Mouse (Mus musculus): ENCODE measurements around the gene Intu. TPM values are rescaled to one million over a fixed set of nuclear protein-coding genes. Genes with fewer than 3 reads are reported as not detected.

The Intu gene
- total RNA-seq, 2 experiments from 2014 or later: 6.6 to 6.7 TPM

DNA sequence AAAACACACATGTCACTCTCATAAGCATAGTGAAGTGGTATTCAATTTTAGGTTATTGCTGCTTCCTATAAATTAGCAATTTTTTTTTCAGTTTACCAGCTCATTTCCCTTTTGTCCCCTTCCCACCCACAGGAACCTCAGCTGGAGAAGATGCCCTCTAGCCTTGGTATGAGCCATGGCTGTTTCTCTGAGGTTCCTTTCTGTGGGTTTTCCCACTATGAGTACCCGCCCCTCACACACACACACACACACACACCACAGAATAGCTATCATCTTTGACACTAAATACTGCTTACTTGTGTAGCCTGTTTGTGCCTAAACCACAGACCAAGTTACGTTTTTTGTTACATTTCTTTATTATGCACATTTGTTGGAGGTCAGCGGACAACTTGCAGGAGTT, 138.3 kb downstream of the Intu start:
- intact Hi-C loops (cut with DNase I): no loop called here
- DNase-seq (ENCODE audit: low spot score in 2 of 2): no peak

DNA sequence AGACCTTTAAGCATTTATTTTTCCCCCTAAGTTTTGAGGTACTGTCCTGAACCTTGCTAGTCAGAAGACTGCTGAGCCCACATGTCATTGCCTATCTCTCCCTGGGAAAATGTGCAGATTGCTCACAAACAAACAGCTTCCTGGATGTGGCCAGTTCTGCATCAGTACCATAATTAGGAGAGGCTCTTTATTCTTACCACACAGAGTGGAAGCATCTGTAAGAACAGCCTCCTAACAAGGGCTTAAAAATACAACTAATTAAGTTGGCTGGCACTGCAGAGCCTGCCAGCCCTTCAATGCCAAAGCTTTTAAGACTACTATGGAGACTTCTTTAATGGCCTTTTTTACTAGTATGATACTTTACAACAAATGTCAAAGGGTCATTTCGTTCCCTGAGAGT, 142.4 kb downstream of the Intu start:
- intact Hi-C loops (cut with DNase I): no loop called here
- no peak for DNase-seq (ENCODE audit: low spot score in 2 of 2)

- no peak for DNase-seq (ENCODE audit: low spot score in 2 of 2)
Observed at GRCm38 (mm10) chr3:40674873-40675405, 143.9 kb downstream of the Intu start.

GRCm38 (mm10) chr3:40678856-40679255, 147.8 kb downstream of the Intu start:
- intact Hi-C loops (cut with DNase I): no loop called here
- no peak for DNase-seq (ENCODE audit: low spot score in 2 of 2)

More at GRCm38 (mm10) chr3:40674873-40675405, 143.9 kb downstream of the Intu start:
- intact Hi-C loops (cut with DNase I): no loop called here

DNA sequence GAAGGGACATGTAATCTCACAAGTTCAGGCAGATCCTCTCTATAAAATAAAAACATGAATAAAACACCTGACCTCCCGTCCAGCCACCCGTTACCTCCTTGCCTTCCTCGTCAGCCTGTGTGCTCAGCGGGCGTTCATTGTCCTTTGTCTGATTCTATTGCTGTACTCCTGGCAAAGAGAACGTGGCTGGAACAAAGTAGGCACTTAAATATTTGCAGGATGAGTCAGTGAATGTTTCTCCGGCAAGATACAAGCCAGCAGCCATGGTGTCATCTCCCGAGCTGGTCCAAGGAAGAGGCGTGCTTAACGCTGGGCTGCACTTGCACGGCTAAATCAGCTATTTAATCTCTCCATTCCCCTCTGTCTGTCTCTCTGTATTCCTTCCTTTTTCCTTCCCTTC, 151.3 kb downstream of the Intu start:
- peak in 1 of 2 experiments; percentile 66 for DNase-seq (ENCODE audit: low spot score in 2 of 2)
- intact Hi-C loops (cut with DNase I): no loop called here

DNA sequence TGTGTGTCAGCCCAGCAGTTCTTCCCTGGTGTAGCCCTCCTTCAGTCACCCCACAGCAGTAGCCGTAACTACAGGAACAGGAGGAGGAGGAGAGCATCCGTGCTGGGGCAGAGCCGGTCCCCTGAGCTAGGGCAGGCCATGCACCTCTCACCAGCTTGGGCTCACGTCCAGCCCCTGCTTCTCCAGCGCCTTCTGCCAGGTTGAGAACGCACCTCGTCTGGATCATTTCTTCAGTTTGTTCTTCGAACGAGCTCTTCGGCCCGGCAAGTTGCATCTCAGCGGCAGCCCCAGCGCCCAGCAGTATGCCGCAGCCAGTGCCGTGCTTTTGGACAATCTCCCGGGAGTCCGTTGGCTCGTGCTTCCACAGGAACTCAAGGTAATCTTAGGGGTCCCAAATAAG, 152.1 kb downstream of the Intu start:
- DNase-seq (ENCODE audit: low spot score in 2 of 2): no peak
- intact Hi-C loops (cut with DNase I): no loop called here

GRCm38 (mm10) chr3:40685855-40686515, 154.9 kb downstream of the Intu start:
- DNase-seq (ENCODE audit: low spot score in 2 of 2): peak in 1 of 2 experiments; percentile 9
- intact Hi-C loops (cut with DNase I): no loop called here

- no peak for DNase-seq (ENCODE audit: low spot score in 2 of 2)
- intact Hi-C loops (cut with DNase I): no loop called here
Observed at GRCm38 (mm10) chr3:40686836-40687235, 155.8 kb downstream of the Intu start.

DNA sequence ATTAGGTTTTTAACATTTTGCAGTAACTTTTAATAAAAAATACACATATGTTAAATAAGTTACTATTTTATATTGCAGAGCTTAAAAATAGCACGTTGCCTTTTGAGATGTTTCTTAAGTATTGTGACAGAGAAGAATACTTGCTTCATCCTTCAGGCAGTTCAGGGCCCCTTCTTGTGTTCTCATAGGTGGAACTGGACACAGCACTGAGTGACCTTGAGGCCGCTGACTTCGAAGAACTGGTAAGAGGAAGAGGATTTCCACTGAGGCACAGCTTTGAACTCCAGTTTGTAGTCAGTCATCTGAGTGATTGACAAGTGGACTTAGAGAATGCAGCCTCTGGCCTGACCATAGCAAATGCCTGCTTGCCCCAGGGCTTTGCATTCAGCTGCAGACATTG, 156.5 kb downstream of the Intu start:
- intact Hi-C loops (cut with DNase I): no loop called here
- DNase-seq (ENCODE audit: low spot score in 2 of 2): no peak

- DNase-seq (ENCODE audit: low spot score in 2 of 2): no peak
- intact Hi-C loops (cut with DNase I): no loop called here
Observed at GRCm38 (mm10) chr3:40691566-40691965, 160.5 kb downstream of the Intu start.

DNA sequence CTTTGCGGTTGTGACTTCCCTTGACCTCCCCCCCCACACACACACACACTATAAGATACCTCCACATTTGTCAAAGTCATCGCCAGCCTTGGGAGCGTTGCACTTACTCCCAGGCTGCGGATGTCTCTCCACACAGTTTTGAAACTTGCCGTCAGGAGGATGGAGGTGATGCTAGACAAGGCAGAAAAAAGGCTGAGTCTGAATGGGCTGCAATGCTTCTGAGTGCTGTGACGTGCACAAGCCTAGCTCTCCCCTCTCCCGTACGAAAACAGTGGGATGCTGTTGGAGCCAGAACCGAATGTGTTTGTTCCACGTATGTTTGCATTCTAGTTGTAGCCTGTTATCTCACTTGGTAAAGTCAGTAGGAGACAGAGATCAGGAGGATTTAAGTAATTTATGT, 162.3 kb downstream of the Intu start:
- intact Hi-C loops (cut with DNase I): no loop called here
- DNase-seq (ENCODE audit: low spot score in 2 of 2): peak in 1 of 2 experiments; percentile 38

DNA sequence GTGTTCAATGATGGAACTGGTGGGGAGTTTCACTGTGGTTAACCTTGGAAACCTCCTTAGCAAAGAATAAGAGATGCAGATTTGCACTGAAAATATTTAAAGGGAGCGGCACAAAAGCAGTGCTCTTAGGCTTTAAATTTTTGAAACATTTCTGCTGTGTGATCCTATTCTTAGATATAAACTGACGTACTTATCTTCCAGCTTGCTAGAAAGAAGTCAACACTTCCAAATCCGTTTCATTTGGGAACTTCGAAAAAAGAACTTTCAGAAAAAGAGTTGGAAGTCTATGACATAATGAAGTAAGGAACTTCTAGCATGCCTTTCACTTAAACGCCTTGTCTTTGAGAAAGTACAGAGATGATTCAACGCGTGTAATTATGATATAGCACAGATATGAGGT, 162.9 kb downstream of the Intu start:
- DNase-seq (ENCODE audit: low spot score in 2 of 2): peak in 1 of 2 experiments; percentile 50
- intact Hi-C loops (cut with DNase I): no loop called here

DNA sequence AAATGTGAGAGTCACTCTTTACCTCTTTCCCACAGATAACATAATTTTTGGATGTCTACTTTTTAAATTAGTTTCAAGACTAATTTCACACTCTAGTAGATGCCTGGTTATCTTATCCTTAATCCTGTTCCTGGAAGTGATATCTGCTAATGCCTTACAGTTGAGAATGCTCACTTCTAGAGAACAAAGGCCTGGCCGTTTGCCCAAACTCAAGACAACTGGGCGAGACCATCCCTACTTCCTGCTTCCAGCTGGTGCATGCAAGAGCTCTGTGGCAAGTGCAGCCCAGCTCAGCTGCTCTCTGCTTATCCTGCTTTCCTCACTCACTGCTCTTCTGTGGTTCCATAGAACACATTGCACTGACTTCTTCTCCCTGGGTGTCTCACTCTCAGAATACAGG, 163.4 kb downstream of the Intu start:
- no peak for DNase-seq (ENCODE audit: low spot score in 2 of 2)
- intact Hi-C loops (cut with DNase I): no loop called here

DNA sequence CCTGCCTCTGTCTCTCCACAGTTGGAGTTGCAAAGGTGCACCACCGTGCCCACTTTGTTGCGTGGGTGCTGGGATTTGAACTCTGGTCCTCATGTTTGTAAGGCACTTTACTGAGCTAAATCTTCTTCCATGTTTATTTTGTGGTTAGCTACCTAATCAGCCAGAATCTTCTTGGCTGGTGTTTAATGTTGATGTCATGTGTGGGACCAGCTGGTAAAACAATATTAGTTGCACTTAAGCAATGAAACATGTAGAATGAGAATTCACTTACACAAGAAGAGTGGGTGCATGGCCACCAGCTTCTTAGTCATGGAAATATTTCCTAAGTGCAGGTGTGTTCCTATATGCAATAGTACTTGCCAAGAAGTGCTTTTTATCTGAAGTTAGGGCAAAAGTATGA, 164.1 kb downstream of the Intu start:
- intact Hi-C loops (cut with DNase I): no loop called here
- no peak for DNase-seq (ENCODE audit: low spot score in 2 of 2)

DNA sequence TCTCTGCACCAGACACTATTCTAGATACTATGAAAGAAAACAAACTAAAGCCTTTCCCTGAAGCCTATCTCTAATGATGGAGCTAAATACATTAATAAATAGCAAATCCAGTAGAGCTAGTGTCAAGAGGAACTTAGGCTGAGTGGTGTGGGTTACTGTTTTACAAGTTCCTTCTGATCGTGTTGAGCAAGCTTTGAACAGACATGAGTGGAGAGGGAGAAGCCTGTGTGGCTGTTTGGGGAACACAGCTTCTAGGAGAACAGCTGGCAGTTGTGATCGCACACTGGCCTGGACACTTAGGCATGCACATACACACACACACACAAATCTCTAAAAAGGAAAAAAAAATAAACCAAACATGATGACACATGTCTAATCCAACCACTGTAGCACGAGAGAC, 167.7 kb downstream of the Intu start:
- intact Hi-C loops (cut with DNase I): no loop called here

DNA sequence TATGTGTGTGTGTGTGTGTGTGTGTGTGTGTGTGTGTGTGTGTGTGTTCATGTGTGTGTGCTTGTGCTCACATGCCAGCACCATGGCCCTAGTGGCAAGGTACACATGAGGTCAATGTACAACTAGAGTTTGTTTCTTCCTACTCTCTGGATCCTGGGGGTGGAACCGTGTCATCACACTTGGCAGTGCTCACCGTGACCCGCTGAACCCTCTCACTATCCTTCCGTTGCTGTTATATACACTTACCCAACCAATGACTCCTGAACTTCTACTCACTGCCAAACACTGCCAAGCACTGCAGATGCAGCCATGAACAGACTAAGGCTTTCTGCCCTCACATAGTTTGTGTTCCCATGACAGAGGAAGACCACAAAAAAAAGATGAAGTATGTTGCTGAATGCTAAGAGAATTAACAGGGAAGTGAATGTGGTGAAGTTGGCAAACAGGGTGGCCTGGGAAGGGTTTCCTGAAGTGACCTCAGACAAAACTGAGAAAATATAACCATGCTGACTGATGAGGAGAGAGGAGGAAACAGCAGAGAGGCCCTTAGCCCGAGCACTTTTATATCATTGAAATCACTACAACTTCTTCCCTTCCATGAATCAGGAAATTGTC, 173.8 kb downstream of the Intu start:
- intact Hi-C loops (cut with DNase I): loop anchor here (2.0 to 5.0 kb wide), 2 partner anchors 26 to 37 kb away; partner anchors contain the start of gene Hspa4l
- DNase-seq (ENCODE audit: low spot score in 2 of 2): no peak

More for the DNA sequence above, 167.7 kb downstream of the Intu start:
- no peak for DNase-seq (ENCODE audit: low spot score in 2 of 2)

DNA sequence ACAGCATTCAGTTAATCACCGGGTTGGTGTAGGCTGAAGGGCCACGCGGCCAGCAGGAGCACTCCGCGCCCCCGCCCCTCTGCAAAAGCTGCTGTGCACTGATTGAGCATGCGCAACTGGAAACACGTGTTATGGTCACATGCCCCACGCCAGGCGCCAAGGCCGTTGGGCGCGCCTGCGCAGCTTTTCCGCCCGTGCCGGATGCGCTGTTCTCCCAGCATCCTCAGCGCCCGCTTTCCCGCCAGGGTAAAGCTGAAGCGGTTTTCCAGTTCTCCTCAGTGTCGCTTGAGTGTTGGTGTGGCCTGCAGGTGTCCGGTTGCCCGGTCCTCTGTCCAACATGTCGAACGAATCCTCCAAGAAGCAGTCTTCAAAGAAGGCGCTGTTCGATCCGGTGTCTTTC, 177.6 kb downstream of the Intu start, which contains the start of gene Slc25a31:
Gene Slc25a31 (plus strand): TSS at position 201 of the 400 bp plus-strand sequence.
- intact Hi-C loops (cut with DNase I): no loop called here
- no peak for DNase-seq (ENCODE audit: low spot score in 2 of 2)

- no peak for DNase-seq (ENCODE audit: low spot score in 2 of 2)
- intact Hi-C loops (cut with DNase I): no loop called here
Observed at GRCm38 (mm10) chr3:40716056-40716455, 185.0 kb downstream of the Intu start.

DNA sequence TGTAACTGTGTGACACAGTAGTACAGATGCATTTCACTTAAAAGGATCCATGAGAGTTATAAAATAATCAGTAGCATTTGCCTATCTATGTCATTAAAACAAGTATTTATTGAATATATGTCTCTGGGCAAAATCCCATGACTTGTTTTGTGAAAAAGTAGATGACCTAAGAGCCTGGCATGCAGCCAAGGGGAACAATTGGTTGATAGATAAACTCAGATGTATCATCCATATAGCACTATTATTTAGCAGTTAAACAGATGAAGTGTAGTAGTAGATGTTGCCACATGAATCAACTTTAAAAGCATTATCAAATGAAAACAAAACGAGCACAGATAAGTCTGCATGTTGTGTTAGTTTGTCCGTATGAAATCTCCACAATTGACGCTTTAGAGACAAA, 187.9 kb downstream of the Intu start:
- DNase-seq (ENCODE audit: low spot score in 2 of 2): no peak
- intact Hi-C loops (cut with DNase I): no loop called here

GRCm38 (mm10) chr3:40738381-40738912, 207.4 kb downstream of the Intu start:
- intact Hi-C loops (cut with DNase I): no loop called here
- no peak for DNase-seq (ENCODE audit: low spot score in 2 of 2)
